Mouse (Mus musculus): ENCODE data around the gene Pdcd4.
"Not testable (repeated sequence)": the region's sequence is repeated elsewhere in the genome, so short reads cannot be mapped to it uniquely, and the experiment has no call there.

The Pdcd4 gene

DNA sequence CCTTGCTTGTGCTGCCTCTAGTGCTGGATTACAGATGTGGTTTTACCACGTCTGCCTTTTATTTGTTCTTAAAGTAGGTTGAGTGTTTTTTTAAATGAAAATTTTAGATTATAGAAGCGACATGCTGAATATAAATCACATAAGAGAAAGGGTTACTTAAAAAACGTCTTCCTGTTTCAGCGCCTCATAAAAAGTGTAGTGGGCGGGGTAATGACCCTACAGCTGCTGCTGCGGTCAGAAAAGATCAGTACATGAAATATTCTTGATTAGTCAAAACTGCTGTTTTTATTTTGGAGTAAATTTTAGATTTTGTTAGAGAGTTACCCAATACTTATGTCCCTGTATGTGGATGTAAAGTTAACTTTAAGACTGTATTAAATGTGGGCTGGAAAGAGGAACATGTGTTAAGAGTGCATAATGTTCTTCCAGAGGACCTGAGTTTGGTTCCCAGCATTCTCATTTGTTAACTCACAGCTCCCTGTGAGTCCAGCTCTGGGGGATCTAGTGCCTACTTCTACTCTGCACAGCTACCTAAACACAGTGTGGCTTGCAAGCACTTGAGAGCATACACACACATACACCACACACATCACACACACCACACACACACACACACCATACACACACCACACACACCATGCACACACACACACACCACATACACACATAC is 14.1 kb downstream of the Pdcd4 start:
- ChIA-PET POLR2A (interaction anchor here in 2 of 4 experiments (0.6 to 6.2 kb wide), 7 partner anchors 9 to 135 kb away, joined by 3 to 71 read pairs (median 4); partner anchors contain the start of genes Pdcd4 (in 2 of the 2), Bbip1 (in 1 of the 2) and Shoc2 (in 1 of the 2)), CTCF (interaction anchor here in 1 of 4 experiments (0.6 kb wide), 1 partner anchor 8 kb away, joined by 4 read pairs; no protein-coding TSS in a partner anchor)

DNA sequence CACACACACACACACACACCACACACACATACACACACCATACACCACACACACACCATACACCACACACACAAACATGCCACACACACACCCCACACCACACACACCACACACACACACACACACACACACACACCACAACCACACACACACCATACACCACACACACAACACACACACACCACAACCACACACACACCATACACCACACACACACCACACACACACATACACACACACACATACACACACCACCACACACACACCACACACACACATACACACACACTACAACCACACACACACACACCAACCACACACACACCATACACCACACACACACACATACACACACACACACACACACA is 14.7 kb downstream of the Pdcd4 start:
- POLR2A ChIA-PET = interaction anchor here (0.7 to 0.9 kb wide), 5 partner anchors 9 to 891 kb away, joined by 3 to 4 read pairs (median 3); partner anchors contain the start of gene Pdcd4 (in 1 of the 4)
- CTCF ChIA-PET = interaction anchor here in 1 of 4 experiments (0.7 kb wide), 1 partner anchor 146 kb away, joined by 5 read pairs; no protein-coding TSS in a partner anchor

DNA sequence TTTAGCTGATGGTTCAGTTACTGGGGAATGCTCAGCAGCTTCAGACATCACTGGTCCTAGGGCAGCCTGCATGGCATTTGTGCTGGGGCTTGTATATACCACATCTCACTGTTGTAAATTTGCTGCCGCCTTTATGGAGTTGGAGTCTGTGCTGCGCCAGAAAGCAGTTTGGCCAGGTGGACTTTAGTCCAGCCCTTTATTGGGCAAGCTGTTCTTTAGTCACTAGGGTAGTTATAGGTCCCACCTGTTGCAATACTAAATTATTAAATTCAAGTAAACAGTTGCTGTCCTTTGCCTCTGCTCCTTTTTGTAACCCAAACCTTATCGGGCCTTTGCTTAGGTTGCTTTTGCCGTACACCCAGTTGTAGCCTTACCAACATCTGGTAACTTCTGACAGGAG is 22.9 kb downstream of the Pdcd4 start:
- CTCF ChIA-PET = interaction anchor here in 2 of 4 experiments (0.6 to 2.5 kb wide), 3 partner anchors 9 to 1292 kb away, joined by 3 to 6 read pairs (median 4); no protein-coding TSS in a partner anchor
- POLR2A ChIA-PET = interaction anchor here in 3 of 4 experiments (1.1 to 1.7 kb wide), 4 partner anchors 9 to 25 kb away, joined by 4 to 5 read pairs (median 4); no protein-coding TSS in a partner anchor

DNA sequence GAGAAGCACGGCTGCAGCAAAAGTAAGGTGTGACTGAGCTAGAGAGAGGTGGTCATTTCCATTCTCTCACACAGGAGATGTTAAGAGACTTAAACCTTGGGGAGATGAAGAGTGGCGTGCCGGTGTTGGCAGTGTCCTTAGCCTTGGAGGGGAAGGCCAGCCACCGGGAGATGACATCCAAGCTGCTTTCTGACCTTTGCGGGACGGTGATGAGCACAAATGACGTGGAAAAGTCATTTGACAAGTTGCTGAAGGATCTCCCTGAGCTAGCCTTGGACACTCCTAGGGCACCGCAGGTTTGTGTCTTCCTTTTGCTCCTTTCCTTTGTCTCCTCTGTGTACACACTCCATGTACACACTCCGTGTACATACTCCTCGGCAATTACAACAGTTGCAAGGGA is 27.5 kb downstream of the Pdcd4 start:
- ChIA-PET CTCF (no interaction called here), POLR2A (interaction anchor here in 3 of 4 experiments (0.8 to 1.6 kb wide), 5 partner anchors 9 to 92 kb away, joined by 3 to 7 read pairs (median 3); no protein-coding TSS in a partner anchor)

DNA sequence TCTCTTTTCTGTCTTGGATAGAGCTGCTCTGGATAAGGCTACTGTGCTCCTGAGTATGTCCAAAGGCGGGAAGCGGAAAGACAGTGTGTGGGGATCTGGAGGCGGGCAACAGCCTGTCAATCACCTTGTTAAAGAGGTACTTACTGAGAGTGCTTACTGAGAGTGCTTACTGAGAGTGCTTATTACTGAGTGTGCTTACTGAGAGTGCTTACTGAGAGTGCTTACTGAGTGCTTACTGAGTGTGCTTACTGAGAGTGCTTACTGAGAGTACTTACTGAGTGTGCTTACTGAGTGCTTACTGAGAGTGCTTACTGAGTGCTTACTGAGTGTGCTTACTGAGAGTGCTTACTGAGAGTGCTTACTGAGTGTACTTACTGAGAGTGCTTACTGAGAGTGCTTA is 30.0 kb downstream of the Pdcd4 start:
- POLR2A ChIA-PET = interaction anchor here in 2 of 4 experiments (0.7 to 1.2 kb wide), 4 partner anchors 9 to 142 kb away, joined by 3 read pairs; no protein-coding TSS in a partner anchor
- CTCF ChIA-PET = not testable (repeated sequence)

DNA sequence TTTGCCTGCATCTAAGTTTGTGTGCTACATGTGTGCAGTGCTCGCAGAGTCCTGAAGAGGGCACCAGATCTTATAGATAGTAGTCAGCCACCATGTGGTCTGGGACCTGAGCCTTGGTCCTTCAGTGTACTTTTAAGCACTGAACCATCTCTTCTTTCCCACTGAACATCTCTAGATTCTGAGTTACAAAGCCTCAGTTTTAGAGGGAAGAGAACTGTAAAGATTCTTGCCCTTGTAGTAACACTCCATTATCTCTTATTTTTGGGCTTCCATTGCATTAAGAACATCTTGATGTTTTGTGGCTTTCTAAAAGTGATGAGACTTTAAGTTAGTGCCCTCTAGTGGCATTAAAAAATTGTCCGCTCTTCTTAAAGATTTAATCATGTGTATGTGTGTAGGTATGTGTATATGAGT is 33.3 kb downstream of the Pdcd4 start:
- POLR2A ChIA-PET = interaction anchor here in 2 of 4 experiments (0.6 to 2.8 kb wide), 6 partner anchors 14 to 534 kb away, joined by 3 to 11 read pairs (median 4); no protein-coding TSS in a partner anchor
- CTCF ChIA-PET = interaction anchor here in 2 of 4 experiments (0.9 to 1.7 kb wide), 4 partner anchors 12 to 177 kb away, joined by 3 to 6 read pairs (median 4); no protein-coding TSS in a partner anchor

DNA sequence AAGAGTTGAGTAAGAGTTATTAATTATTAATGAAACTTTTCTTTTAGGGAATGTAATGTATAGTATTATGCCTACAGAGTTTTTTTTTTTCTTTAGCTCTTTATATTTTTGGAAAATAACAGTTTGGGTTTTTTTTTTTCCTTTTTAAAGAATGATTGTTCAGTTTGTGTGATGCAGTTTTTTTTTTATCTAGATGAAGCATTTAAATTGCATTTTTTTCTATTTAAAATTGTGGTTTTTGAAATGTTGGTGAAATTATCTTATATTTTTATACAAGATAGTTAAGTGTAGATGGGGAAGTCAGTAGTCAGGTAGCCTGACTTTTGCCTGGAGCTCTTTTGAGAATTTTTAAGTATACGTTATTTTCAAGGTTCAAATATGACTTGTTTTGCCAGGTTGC is 34.7 kb downstream of the Pdcd4 start:
- ChIA-PET CTCF (interaction anchor here (0.6 to 1.7 kb wide), 6 partner anchors 68 to 554 kb away, joined by 3 to 5 read pairs (median 4); no protein-coding TSS in a partner anchor), POLR2A (interaction anchor here in 2 of 4 experiments (0.8 to 2.8 kb wide), 8 partner anchors 8 to 158 kb away, joined by 3 to 11 read pairs (median 3); partner anchors contain the start of genes Bbip1 (in 1 of the 2) and Shoc2 (in 1 of the 2))

DNA sequence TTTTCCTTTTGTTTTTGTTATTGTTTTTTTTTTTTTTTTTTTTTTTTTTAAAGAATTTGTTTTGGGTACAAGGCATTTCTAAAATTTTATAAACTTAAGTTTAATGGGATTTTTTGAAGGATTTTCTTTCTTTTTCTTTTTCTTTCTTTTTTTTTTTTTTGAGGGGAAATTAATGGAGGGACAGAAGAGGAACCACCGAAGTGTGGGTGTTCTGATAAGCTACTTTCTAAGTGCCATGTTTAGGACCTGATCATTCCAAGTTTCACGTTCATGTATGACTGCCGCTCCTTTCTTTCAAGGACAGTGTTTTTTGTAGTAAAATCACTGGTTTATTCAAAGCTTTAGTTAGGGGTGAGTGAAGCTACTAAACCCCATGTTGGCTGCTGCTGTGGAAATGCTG is 37.2 kb downstream of the Pdcd4 start:
- ChIA-PET CTCF (interaction anchor here in 1 of 4 experiments (0.6 kb wide), 1 partner anchor 444 kb away, joined by 3 read pairs; no protein-coding TSS in a partner anchor), POLR2A (interaction anchor here in 2 of 4 experiments (0.7 to 1.1 kb wide), 5 partner anchors 15 to 1801 kb away, joined by 3 to 7 read pairs (median 4); partner anchors contain the start of genes Bbip1 (in 1 of the 2) and Shoc2 (in 1 of the 2))

DNA sequence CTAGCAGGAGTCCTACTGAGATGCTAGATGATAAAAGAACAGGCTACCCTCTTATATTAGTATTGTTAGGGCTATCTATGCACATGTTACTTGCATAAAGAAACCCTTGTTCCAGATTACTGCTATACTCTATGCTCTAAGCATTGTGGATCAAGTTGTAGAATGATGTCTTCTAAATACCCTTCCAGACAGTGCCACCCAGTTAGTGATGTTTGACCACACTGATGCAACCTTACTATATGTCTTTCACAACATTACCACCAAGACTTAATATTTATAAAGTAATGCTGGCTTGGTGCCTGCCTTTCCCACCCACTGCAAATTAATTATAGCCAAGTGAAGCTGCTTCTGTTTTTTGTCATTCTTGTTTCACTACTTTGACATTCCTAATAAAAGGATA is 41.0 kb downstream of the Pdcd4 start:
- ChIA-PET CTCF (no interaction called here), POLR2A (interaction anchor here in 1 of 4 experiments (1.3 kb wide), 1 partner anchor 10 kb away, joined by 5 read pairs; no protein-coding TSS in a partner anchor)

DNA sequence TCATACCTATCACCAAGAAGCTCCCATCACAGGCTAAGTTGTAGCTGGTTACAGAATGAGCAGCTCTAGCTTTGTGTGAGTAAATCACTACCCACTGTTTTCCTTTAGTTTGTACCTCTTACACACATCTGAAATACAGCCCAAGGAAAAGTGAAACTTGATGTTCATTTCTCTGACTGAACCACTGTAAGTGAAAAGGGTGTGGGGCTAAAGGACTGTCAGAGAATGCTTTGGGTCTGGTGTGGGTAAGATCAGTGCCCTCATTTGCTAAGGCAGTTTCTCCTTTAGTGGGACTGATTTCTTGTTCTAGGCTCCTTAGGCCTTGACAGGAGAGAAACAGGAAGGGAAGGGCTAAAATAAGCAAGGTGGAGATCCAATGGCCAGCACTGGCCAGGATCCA is 42.0 kb downstream of the Pdcd4 start:
- POLR2A ChIA-PET = interaction anchor here in 2 of 4 experiments (0.5 to 1.3 kb wide), 3 partner anchors 9 to 27 kb away, joined by 3 to 5 read pairs (median 3); no protein-coding TSS in a partner anchor

DNA sequence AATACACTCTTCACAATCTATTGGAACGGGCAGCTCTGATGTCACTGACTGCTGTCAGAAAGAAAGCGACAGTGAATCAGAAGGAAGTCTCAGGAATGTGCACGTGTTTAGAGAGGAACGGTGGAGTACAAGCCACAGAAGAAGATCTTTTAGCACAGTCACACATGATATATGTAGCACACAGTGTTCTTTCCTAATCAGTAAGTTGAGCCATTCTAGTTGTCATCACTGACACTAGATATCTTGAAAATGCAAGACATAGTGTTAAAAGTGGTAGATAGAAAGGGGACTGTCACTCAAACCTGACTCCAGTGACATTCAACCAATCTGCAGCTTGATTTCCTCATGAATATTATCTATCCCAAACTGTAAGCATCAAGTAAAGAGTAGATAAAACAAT is 47.4 kb downstream of the Pdcd4 start:
- POLR2A ChIA-PET = no interaction called here
- CTCF ChIA-PET = no interaction called here

More for the DNA sequence above, 42.0 kb downstream of the Pdcd4 start:
- CTCF ChIA-PET = no interaction called here

DNA sequence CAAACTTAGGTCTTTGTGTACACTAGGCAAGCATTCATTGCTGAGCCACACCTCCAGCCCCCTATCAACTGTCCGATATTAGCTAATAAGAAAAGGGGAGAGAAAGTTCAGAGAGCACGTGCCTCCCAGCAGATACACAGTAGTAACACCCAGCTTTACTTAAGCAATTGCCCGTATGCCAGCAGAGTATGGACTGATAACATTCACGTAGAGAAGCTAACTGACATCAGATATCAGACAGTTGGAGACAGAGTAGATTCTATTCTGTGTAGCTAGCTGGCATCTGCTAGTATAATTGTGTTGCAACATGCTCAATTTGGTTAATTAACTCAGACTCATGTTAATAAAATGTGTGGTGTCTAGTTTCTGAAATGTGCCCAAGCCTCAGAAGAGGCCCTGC is 49.1 kb downstream of the Pdcd4 start:
- ChIA-PET POLR2A (interaction anchor here in 2 of 4 experiments (0.6 to 0.9 kb wide), 3 partner anchors 37 to 1157 kb away, joined by 3 to 4 read pairs (median 3); no protein-coding TSS in a partner anchor), CTCF (no interaction called here)

DNA sequence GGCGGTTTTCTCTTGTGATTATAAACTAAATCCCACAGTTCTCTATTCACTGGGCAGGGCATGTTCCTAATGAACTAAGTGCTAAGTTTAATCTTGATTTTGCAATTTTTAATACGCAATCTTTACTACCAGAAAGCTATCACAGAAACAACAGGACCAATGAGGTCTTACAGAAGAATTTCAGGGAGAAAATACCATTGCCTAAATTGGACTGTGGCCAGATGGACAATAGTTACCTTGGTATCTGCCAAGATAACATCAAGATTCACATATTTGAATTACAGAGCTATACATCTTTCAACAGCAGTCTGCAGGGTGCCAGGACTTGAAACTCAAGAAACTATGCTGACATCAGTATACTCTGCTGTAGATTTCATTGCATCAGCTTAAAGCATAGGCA is 50.3 kb downstream of the Pdcd4 start:
- ChIA-PET POLR2A (interaction anchor here in 2 of 4 experiments (0.6 to 2.8 kb wide), 5 partner anchors 9 to 1687 kb away, joined by 3 to 12 read pairs (median 5); no protein-coding TSS in a partner anchor), CTCF (no interaction called here)

DNA sequence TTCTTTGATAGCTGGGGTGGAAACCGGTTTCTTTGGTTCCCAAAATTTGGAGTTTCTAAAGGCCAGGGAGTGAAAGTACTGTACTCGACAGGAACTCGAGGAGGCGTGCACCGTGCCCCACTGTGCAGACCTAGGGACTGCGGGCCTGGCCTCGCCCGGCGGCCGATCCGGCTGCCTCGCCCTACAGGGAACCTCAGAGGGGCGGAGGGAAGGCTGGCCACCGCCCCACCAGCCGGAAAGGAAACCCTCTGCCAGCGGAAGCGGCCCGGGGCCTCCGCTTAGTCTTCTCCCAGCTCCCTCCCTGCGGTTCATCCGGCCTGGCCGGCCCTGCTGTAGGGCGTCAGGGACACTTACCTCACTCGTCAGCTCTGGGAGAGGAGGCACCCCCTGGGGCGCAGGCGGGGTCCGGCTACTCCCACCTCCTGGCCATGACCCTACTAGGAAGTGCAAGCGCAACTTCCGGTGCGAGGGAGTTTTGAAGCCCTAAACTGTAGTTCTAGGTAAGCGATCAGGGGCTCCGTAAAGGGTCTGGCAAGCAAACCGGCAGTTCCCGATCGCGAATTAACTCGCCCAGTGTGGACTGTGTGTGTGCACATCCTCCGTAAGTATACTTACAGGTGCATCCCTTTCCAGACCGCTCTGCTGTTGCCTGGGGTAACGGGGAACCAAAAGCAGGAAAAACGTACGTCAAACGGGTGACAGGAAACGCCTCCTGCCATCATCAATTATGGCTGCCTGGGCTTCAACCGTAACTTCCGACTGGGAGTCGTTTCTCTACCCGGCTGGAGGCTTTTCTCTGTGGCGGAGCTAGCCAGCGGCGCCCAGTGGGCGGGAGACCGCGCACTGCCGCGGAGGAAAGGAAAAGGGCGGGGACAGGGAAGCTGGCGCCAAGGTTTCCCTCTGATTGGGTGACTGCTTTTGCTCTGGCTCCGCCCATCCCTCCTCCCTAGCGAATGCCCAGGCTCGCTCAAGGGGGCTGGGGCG is 52.1 kb downstream of the Pdcd4 start, which contains the start of the genes Shoc2 and Bbip1:
Shoc2 (plus strand) TSS at position 505 of the 984 bp plus-strand sequence.
Bbip1 (minus strand) TSS at position 826 of the 984 bp plus-strand sequence.
- ChIA-PET CTCF (interaction anchor here in 2 of 4 experiments (0.5 to 1.4 kb wide), 10 partner anchors 41 to 1254 kb away, joined by 3 to 6 read pairs (median 3); no protein-coding TSS in a partner anchor), POLR2A (interaction anchor here in 3 of 4 experiments (0.5 to 2.8 kb wide), 66 partner anchors 9 to 1274 kb away, joined by 3 to 32 read pairs (median 3); partner anchors contain the start of genes Pdcd4 (in 2 of the 3), Dusp5 (in 1 of the 3) and Smc3 (in 1 of the 3))

DNA sequence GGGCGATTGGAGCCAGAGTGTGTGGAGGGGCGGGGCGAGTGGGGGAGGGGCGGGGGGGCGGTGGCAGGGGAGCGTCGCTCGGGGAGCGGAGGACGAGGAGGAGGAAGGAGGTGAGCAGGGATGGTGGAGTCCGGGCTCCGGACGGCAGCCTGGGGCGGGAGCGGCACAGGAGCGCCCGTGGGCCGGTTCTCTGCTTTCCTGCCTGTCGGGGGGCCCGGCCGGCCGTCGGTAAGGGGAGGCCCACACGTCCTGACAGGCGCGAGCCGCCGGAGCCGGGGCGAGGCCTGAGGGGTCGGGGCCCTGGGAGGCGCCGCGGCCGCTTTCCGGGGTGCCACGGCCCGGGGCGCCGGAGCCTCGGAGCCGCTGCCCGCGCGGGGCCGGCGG is 52.7 kb downstream of the Pdcd4 start:
- ChIA-PET POLR2A (interaction anchor here in 3 of 4 experiments (0.6 to 2.8 kb wide), 51 partner anchors 10 to 1273 kb away, joined by 3 to 32 read pairs (median 4); partner anchors contain the start of genes Pdcd4 (in 2 of the 3), Dusp5 (in 1 of the 3) and Smc3 (in 1 of the 3)), CTCF (interaction anchor here in 2 of 4 experiments (0.6 to 1.4 kb wide), 6 partner anchors 45 to 1116 kb away, joined by 3 to 5 read pairs (median 4); no protein-coding TSS in a partner anchor)

DNA sequence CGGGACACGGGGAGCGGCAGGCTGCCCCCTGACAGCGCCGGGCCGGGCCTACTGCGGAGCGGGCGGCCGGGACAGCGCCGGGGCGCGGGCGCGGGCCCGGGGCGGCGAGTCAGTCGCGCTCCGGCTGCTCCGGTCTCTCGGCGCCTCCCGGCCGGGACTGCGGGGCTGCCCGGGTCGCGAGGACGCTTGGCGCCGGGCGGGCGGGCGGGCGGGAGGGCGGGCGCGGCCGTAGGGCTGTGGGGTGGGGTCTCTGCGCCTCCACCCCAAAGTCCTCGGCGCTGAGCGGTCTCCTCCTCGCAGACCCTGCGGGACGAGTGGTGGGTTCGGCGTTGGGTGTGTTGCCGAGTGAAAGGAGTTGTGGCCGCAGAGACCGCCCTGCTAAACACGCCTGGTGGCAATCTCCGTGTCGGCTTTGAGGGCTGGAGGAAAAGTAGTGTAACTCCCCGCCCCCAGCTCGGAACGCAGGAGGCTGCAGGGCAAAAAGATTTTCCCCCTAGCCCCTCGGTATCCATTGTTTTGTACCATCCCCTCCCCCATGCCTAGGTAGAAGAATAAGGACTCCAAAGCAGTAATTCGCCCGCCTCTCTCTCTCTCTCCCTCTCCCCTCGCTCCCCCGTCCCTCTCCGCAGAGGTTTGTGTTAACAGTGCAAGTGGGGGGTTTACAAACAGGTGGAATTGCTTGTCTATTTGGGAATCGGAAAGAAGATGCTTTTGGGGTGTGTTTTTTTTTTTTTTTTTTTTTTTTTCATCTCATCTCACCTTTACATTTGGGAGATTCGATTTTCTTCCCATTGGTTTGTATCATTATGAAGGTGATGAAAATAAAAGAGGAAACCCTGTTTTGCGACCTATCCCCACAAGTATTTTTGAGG is 53.4 kb downstream of the Pdcd4 start:
- CTCF ChIA-PET = interaction anchor here in 1 of 4 experiments (0.8 to 1.4 kb wide), 2 partner anchors 45 to 218 kb away, joined by 4 to 5 read pairs; no protein-coding TSS in a partner anchor
- POLR2A ChIA-PET = interaction anchor here in 3 of 4 experiments (0.7 to 2.8 kb wide), 22 partner anchors 9 to 661 kb away, joined by 3 to 32 read pairs (median 4); no protein-coding TSS in a partner anchor
